Mouse (Mus musculus) embryonic facial prominence, embryonic 13.5 days (tissue): Measurements from ENCODE around the gene Atp2c2. TPM values are rescaled to one million over a fixed set of nuclear protein-coding genes. Genes with fewer than 3 reads are reported as not detected.
A peak's percentile ranks its signal among the peaks of the same experiment; 100 is the strongest.

Source experiments
- ATAC-seq: fragments of 200-750 bp; cut with Nextera tagmentation; 2 replicates; pipeline ENCODE4 v1.8.0; 2017; ENCODE audit warnings: low read depth; ENCODE audit not compliant: insufficient number of reproducible peaks, insufficient read depth, low FRiP score, low TSS enrichment
- H3K27ac ChIP-seq: fragments of 300-500 bp; sonication (generic); 2 replicates; pipeline ENCODE4 v1.5.1; 2015; ENCODE audit warnings: moderate library complexity, mild to moderate bottlenecking, inconsistent platforms
- H3K27me3 ChIP-seq: fragments of 300-500 bp; sonication (generic); 2 replicates; pipeline ENCODE4 v1.6.1; 2015; ENCODE audit warnings: mild to moderate bottlenecking, inconsistent platforms
- H3K36me3 ChIP-seq: fragments of 300-500 bp; sonication (generic); 2 replicates; pipeline ENCODE4 v1.6.1; 2015; ENCODE audit warnings: mild to moderate bottlenecking, inconsistent platforms
- H3K4me1 ChIP-seq: fragments of 300-500 bp; sonication (generic); 2 replicates; pipeline ENCODE4 v1.6.1; 2015; ENCODE audit warnings: inconsistent platforms
- H3K4me2 ChIP-seq: fragments of 300-500 bp; sonication (generic); 2 replicates; pipeline ENCODE4 v1.6.1; 2015; ENCODE audit warnings: moderate library complexity, mild to moderate bottlenecking, inconsistent platforms
- H3K4me3 ChIP-seq: fragments of 300-500 bp; sonication (generic); 2 replicates; pipeline ENCODE4 v1.5.1; 2015; ENCODE audit warnings: mild to moderate bottlenecking, inconsistent platforms
- H3K9ac ChIP-seq: fragments of 300-500 bp; sonication (generic); 2 replicates; pipeline ENCODE4 v1.6.1; 2015; ENCODE audit warnings: mild to moderate bottlenecking, inconsistent platforms
- H3K9me3 ChIP-seq: fragments of 300-500 bp; sonication (generic); 2 replicates; pipeline ENCODE4 v1.6.1; 2016; ENCODE audit warnings: inconsistent platforms
- WGBS: fragments of 180-500 bp; shearing (Covaris S2); methylation state at CpG from one replicate; pipeline ENCODE4 v1.1.7; 2015; ENCODE audit warnings: mixed read lengths; 5-methylcytosine and 5-hydroxymethylcytosine counted together
- polyA plus RNA-seq: library from polyadenylated mRNA; unstranded; fragments of >200 nt; fragmentation: Nextera tagmentation; extraction: Ambion mirVana; gene quantifications from 2 replicates; pipeline ENCODE4 v1.2.1, GENCODE M21; 2015

The Atp2c2 gene
- polyA plus RNA-seq, 1 experiment from 2014 or later: 2.3 TPM

DNA sequence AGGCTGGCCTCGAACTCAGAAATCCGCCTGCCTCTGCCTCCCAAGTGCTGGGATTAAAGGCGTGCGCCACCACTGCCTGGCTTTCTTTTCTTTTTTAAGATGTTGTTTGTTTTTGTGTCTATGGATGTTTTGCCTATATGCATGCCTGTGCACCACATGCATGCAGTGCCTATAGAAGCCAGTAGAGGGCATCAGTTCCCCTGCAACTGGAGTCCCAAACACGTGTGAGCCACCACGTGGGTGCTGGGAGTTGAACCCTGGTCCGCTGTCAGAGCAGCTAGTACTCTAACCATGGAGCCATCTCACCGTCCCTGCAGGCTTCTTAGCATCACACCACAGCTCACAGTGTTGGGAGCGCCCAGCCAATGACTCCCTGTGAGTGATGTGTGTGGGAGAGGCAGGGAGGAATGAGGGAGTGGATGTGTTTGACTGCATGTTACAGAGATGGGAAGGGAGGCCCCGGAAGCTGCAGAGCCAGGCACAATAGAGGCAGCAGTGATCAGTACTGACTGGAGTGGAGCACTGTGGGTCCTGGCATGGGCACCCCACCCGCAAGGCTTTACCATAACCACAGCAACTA is 25.7 kb upstream of the Atp2c2 start:
- no peak for ATAC-seq
- Histone ChIP-seq H3K27ac (no peak overlapping the region), H3K36me3 (no peaks in the 10 kb centered on the region), H3K27me3 (0 out of 2 replicates have a peak, but pooled peaks cover 3% of the 10 kb centered on the region), H3K4me1 (peaks cover 14% of the 10 kb centered on the region; the same call in 1 of the 2 replicates), H3K4me2 (no peak overlapping the region), H3K9me3 (no peaks in the 10 kb centered on the region), H3K4me3 (no peak overlapping the region), H3K9ac (no peak overlapping the region)
- WGBS: 80% methylated on average over 11 of the region's 11 CpGs

DNA sequence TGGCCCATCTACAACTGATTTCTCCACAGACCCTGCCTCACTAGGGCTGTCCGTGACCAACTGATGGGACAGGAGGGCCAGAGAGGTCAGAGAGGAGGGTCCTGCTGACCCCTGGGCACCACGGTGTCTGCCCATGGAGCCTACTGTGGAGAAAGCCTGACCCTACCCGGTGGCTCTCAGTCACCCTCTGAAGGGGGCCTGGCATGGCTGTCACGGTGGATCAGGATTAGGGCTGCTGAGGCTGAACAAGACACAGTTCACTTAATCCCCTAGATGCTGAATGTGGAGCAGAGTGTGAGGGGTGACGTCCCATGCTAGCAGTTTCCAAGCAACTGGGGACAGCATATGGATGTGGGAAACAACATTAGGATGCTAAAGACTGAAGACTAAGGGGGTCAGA is 24.4 kb upstream of the Atp2c2 start:
- Histone ChIP-seq H3K9me3 (no peaks in the 10 kb centered on the region), H3K27me3 (0 out of 2 replicates have a peak, but pooled peaks cover 3% of the 10 kb centered on the region), H3K4me2 (no peak overlapping the region), H3K4me3 (no peak overlapping the region), H3K4me1 (peaks cover 14% of the 10 kb centered on the region; the same call in 1 of the 2 replicates), H3K9ac (no peak overlapping the region), H3K27ac (no peak overlapping the region), H3K36me3 (no peaks in the 10 kb centered on the region)
- ATAC-seq: no peak
- WGBS: 62% methylated on average over 5 of the region's 5 CpGs

DNA sequence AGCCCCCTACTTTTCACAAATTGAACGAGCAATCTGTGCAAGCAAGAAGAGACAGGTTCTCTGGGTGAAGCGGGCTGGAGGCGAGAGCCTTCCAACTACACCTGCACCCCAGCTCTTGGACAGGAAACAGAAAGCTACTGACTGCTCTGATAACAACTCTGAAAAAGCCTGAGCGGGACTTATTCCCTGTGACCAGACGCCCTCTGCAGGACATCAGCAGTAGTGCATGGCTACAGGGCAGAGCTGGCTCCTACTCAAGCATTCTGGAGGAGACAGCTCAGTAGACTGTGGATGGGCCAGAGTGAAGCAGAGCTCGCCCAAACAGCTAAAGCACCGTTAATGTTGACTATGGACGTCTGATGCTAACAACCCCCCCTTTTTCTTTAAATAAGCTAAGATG is 23.4 kb upstream of the Atp2c2 start:
- H3K9ac ChIP-seq: no peak overlapping the region
- no peak for ATAC-seq
- H3K4me1 ChIP-seq: peaks cover 7% of the 10 kb centered on the region; the same call in 1 of the 2 replicates
- WGBS: 19% methylated on average over 8 of the region's 8 CpGs
- H3K27ac ChIP-seq: no peak overlapping the region
- H3K4me2 ChIP-seq: no peak overlapping the region
- no peaks in the 10 kb centered on the region for H3K36me3 ChIP-seq
- H3K9me3 ChIP-seq: no peaks in the 10 kb centered on the region
- H3K27me3 ChIP-seq: 0 out of 2 replicates have a peak, but pooled peaks cover 3% of the 10 kb centered on the region
- H3K4me3 ChIP-seq: no peak overlapping the region

- no peak overlapping the region for H3K27ac ChIP-seq
- H3K4me2 ChIP-seq: peak overlapping the region; percentile 51
- ATAC-seq: no peak
- no peaks in the 10 kb centered on the region for H3K36me3 ChIP-seq
- H3K27me3 ChIP-seq: 0 out of 2 replicates have a peak, but pooled peaks cover 3% of the 10 kb centered on the region
- no peaks in the 10 kb centered on the region for H3K9me3 ChIP-seq
- peak overlapping the region; percentile 17 for H3K4me3 ChIP-seq
- H3K9ac ChIP-seq: no peak overlapping the region
- 7% methylated on average over 18 of the region's 18 CpGs for WGBS
- H3K4me1 ChIP-seq: peaks cover 7% of the 10 kb centered on the region; the same call in 1 of the 2 replicates
Measured at GRCm38 (mm10) chr8:119678138-119678843, 21.5 kb upstream of the Atp2c2 start.

DNA sequence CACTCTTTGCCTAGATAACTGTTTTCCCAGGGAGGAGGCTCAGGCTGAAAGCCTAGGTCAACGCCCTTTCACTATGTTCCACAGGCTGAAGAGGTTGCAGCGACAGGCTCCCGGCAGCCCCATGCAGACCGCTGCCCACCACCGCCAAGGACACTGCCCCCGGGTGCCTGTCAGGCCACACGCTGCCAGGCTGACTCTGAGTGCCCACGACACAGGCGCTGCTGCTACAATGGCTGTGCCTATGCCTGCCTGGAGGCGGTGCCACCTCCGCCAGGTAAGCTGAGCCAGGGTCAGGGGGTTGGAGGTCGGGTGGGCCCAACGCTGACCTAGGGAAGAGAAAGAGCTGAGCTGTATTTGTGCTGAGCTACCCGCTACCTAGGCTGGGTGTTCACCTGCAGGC is 20.6 kb upstream of the Atp2c2 start:
- Histone ChIP-seq H3K4me1 (peaks cover 7% of the 10 kb centered on the region; the same call in 1 of the 2 replicates), H3K4me2 (no peak overlapping the region), H3K9ac (no peak overlapping the region; the same call in 1 of the 2 replicates), H3K36me3 (no peaks in the 10 kb centered on the region), H3K4me3 (no peak overlapping the region), H3K27ac (no peak overlapping the region), H3K27me3 (0 out of 2 replicates have a peak, but pooled peaks cover 3% of the 10 kb centered on the region), H3K9me3 (no peaks in the 10 kb centered on the region)
- ATAC-seq: no peak
- WGBS: 68% methylated on average over 14 of the region's 14 CpGs

DNA sequence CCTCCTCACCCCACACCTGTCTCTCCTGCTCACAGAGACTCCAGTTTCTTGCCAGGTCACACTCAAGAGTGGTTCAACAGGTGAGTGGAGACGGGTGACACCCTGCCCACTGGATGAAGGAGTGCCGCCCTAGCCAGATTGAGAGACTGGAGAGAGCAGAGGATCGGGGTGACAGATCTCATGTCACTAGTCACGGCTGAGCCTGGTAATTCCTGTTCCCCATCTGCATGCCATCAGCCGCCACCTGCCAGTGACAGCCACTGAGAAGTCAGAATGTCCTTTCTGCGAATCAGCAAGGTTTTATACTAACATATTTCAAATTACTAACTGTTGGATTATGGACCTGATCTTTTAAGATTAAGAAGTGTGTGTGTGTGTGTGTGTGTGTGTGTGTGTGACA is 9.2 kb upstream of the Atp2c2 start:
- H3K36me3 ChIP-seq: no peaks in the 10 kb centered on the region
- no peak overlapping the region for H3K9ac ChIP-seq
- no peak for ATAC-seq
- H3K4me1 ChIP-seq: 0 out of 2 replicates have a peak, but pooled peaks cover 8% of the 10 kb centered on the region
- H3K9me3 ChIP-seq: no peaks in the 10 kb centered on the region
- H3K27ac ChIP-seq: no peak overlapping the region
- no peak overlapping the region for H3K4me3 ChIP-seq
- H3K27me3 ChIP-seq: no peaks in the 10 kb centered on the region
- H3K4me2 ChIP-seq: no peak overlapping the region
- WGBS: 57% methylated on average over 6 of the region's 6 CpGs

DNA sequence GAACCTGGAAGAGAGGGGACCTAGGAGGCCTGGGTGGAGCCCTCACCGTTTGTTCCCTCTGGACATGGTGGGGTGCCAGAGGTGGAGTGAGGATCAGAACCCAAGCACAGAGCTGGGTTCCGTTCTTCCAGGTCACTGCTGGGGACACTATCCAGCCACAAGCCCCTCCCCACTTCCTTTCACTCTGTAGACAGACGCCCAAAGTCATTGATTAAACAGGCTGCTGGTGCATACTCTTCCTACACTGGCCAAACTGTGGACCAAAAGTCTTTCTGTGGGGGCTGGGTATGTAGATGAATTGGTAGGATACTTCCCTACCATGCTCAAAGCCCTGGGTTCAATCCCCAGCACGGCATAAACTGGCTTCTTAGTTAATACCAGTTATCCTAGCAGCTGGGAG is 7.8 kb upstream of the Atp2c2 start:
- no peak overlapping the region for H3K4me2 ChIP-seq
- no peak overlapping the region for H3K27ac ChIP-seq
- H3K4me1 ChIP-seq: 0 out of 2 replicates have a peak, but pooled peaks cover 8% of the 10 kb centered on the region
- H3K9ac ChIP-seq: no peak overlapping the region
- H3K9me3 ChIP-seq: no peaks in the 10 kb centered on the region
- no peaks in the 10 kb centered on the region for H3K36me3 ChIP-seq
- 77% methylated on average over 4 of the region's 4 CpGs for WGBS
- no peaks in the 10 kb centered on the region for H3K27me3 ChIP-seq
- no peak overlapping the region for H3K4me3 ChIP-seq
- no peak for ATAC-seq

GRCm38 (mm10) chr8:119694696-119695095 is 5.1 kb upstream of the Atp2c2 start:
- Histone ChIP-seq H3K9me3 (no peaks in the 10 kb centered on the region), H3K4me3 (no peak overlapping the region), H3K9ac (no peak overlapping the region), H3K4me1 (peaks cover 12% of the 10 kb centered on the region), H3K27me3 (peaks cover 21% of the 10 kb centered on the region), H3K4me2 (no peak overlapping the region), H3K27ac (no peak overlapping the region), H3K36me3 (no peaks in the 10 kb centered on the region)
- WGBS: 58% methylated on average over 7 of the region's 7 CpGs
- no peak for ATAC-seq

DNA sequence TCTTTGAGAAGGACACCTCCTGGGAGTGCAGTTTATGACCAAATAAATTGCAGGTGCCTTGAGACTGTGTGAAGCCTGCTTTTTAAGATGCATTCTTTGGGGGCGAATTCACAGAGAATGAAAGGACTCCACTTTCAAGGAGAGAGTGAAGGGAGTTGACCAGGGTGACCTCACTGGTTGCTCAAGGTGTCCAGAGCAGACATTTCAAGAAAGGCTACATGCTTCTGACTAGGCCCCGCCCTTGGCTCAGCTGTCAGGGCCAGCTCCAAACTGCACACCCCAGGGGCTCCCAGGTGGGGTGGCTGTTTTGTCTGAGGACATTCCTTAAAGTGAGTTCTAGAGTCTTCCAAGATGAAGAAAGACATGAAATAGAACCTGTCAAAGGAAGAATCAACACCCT is 2.6 kb upstream of the Atp2c2 start:
- Histone ChIP-seq H3K36me3 (no peaks in the 10 kb centered on the region), H3K9me3 (no peaks in the 10 kb centered on the region), H3K4me1 (peaks cover 17% of the 10 kb centered on the region), H3K9ac (no peak overlapping the region), H3K4me3 (no peak overlapping the region), H3K27ac (no peak overlapping the region), H3K27me3 (peaks cover 46% of the 10 kb centered on the region), H3K4me2 (no peak overlapping the region)
- WGBS: 77% methylated on average over 2 of the region's 2 CpGs
- no peak for ATAC-seq

GRCm38 (mm10) chr8:119698960-119699359 is 849 bp upstream of the Atp2c2 start:
- ATAC-seq: no peak
- Histone ChIP-seq H3K27me3 (peaks cover 55% of the 10 kb centered on the region), H3K36me3 (no peaks in the 10 kb centered on the region), H3K4me3 (peak overlapping the region; percentile 21), H3K9me3 (no peaks in the 10 kb centered on the region), H3K4me2 (peak overlapping the region; percentile 53), H3K4me1 (peaks cover 17% of the 10 kb centered on the region), H3K27ac (no peak overlapping the region), H3K9ac (no peak overlapping the region)
- 2% methylated on average over 12 of the region's 12 CpGs for WGBS

- Histone ChIP-seq H3K4me3 (no peak overlapping the region), H3K36me3 (no peaks in the 10 kb centered on the region), H3K27me3 (peaks cover 51% of the 10 kb centered on the region), H3K9me3 (no peaks in the 10 kb centered on the region), H3K27ac (no peak overlapping the region), H3K4me2 (no peak overlapping the region), H3K4me1 (peaks cover 14% of the 10 kb centered on the region), H3K9ac (no peak overlapping the region)
- ATAC-seq: no peak
- 69% methylated on average over 7 of the region's 7 CpGs for WGBS
Measured at GRCm38 (mm10) chr8:119702965-119703364, 3.2 kb downstream of the Atp2c2 start.

DNA sequence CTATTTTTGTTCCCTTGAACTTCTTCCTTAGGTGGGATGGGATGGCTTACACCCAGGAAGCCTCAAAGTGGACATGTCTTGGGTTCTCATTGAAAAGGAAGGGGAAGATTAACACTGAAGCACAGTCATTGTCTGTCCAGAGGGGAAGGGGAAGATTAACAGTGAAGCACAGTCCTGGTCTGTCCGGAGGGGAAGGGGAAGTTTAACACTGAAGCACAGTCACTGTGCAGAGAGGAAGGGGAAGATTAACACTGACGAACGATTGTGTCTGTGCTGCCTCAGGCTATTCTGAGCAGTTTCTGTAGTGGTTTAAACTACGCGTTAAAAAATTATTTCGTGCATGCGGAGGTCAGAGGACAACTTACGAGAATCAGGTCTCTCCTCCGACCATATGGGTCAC is 7.3 kb downstream of the Atp2c2 start:
- 78% methylated on average over 9 of the region's 9 CpGs for WGBS
- Histone ChIP-seq H3K27me3 (peaks cover 9% of the 10 kb centered on the region), H3K36me3 (no peaks in the 10 kb centered on the region), H3K9me3 (no peaks in the 10 kb centered on the region), H3K4me3 (no peak overlapping the region), H3K4me1 (peaks cover 10% of the 10 kb centered on the region; the same call in 1 of the 2 replicates), H3K4me2 (no peak overlapping the region), H3K27ac (no peak overlapping the region), H3K9ac (no peak overlapping the region)
- no peak for ATAC-seq
